ENCODE assay signal across 18 mouse cellular contexts in genomic region chr12:37988066-37988591, GRCm38 (mm10).
DNase-seq lines count a peak whose midpoint lies in the region; ATAC-seq and TF ChIP-seq lines count a peak whose summit lies in the region.
"Had no signal": no experiment of that assay in that cellular context is flagged by ENCODE, and none has a peak within 500 bp of the region (broad histone marks: within the 10 kb centered on the region; RNA-seq: fewer than 3 reads in every experiment).

No protein-coding gene starts in this region.

- intact Hi-C loops in left cerebral cortex, postnatal 4 days (cut with DNase I) = no loop called here
- intact Hi-C loops in gastrocnemius, postnatal 36 days (cut with DNase I) = no loop called here

- H3K27ac ChIP-seq in forebrain, postnatal 0 days (ENCODE audit: low read depth, low read length) = 0 out of 2 replicates have a peak overlapping the region, but pooled peaks have one; percentile 21
- H3K27ac ChIP-seq: limb, embryonic 13.5 days; liver, embryonic 15.5 days; midbrain, embryonic 15.5 days; stomach, embryonic 15.5 days had no signal

- peak; percentile 14 for DNase-seq in adrenal gland, postnatal 10 days
- no peak for DNase-seq in adrenal gland, adult 8-10 months
- peak; percentile 41 for DNase-seq in left cerebral cortex, postnatal 4 days
- DNase-seq in left cerebral cortex, adult 9 months (ENCODE audit: low spot score in 2 of 2) = no peak
- DNase-seq in cerebellum, adult 9-10 months = peak; percentile 81
- peak; percentile 56 for DNase-seq in forebrain, postnatal 0 days
- DNase-seq in gastrocnemius, postnatal 36 days = no peak
- DNase-seq in frontal cortex, postnatal 14 days (ENCODE audit: low spot score in 2 of 2) = no peak
- DNase-seq: adrenal gland, postnatal 14 days; heart, adult 18-20 months; heart, postnatal 4 days; kidney, adult 8-10 months; kidney, postnatal 25 days; lung, postnatal 10 days had no signal

- H3K9me3 ChIP-seq in forebrain, postnatal 0 days (ENCODE audit: low read length) = no peaks in the 10 kb centered on the region
- H3K9me3 ChIP-seq: limb, embryonic 13.5 days; liver, embryonic 15.5 days; midbrain, embryonic 15.5 days; stomach, embryonic 15.5 days had no signal

- no peak overlapping the region for H3K9ac ChIP-seq in forebrain, postnatal 0 days
- H3K9ac ChIP-seq: limb, embryonic 13.5 days; liver, embryonic 15.5 days; midbrain, embryonic 15.5 days; stomach, embryonic 15.5 days had no signal

- no peak overlapping the region for H3K4me2 ChIP-seq in forebrain, postnatal 0 days (ENCODE audit: low read depth)
- H3K4me2 ChIP-seq: limb, embryonic 13.5 days; liver, embryonic 15.5 days; midbrain, embryonic 15.5 days; stomach, embryonic 15.5 days had no signal

- TF ChIP-seq CTCF in forebrain, postnatal 0 days (IDR thresholded peaks at IDR 0.05; ENCODE audit: low read depth) = no peak

- 19% methylated on average over 1 of the region's 1 CpGs for WGBS in forebrain, postnatal 0 days

- ATAC-seq in forebrain, postnatal 0 days = peak; percentile 90
- ATAC-seq: midbrain, embryonic 15.5 days had no signal

- H3K4me1 ChIP-seq in forebrain, postnatal 0 days (ENCODE audit: insufficient read depth) = no peaks in the 10 kb centered on the region
- H3K4me1 ChIP-seq: limb, embryonic 13.5 days; liver, embryonic 15.5 days; midbrain, embryonic 15.5 days; stomach, embryonic 15.5 days had no signal

- H3K36me3 ChIP-seq in forebrain, postnatal 0 days (ENCODE audit: insufficient read depth) = no peaks in the 10 kb centered on the region
- H3K36me3 ChIP-seq: limb, embryonic 13.5 days; liver, embryonic 15.5 days; midbrain, embryonic 15.5 days; stomach, embryonic 15.5 days had no signal

- no peaks in the 10 kb centered on the region for H3K27me3 ChIP-seq in forebrain, postnatal 0 days (ENCODE audit: insufficient read depth, low read length)
- H3K27me3 ChIP-seq: limb, embryonic 13.5 days; liver, embryonic 15.5 days; midbrain, embryonic 15.5 days; stomach, embryonic 15.5 days had no signal

- no peak overlapping the region for H3K4me3 ChIP-seq in forebrain, postnatal 0 days (ENCODE audit: low read depth, low read length)
- H3K4me3 ChIP-seq: limb, embryonic 13.5 days; liver, embryonic 15.5 days; midbrain, embryonic 15.5 days; stomach, embryonic 15.5 days had no signal

Comparison
In these comparisons a context has a peak if more than half of its experiments do, and no peak if none do; other contexts are left out.
1. DNase-seq: peak in adrenal gland, postnatal 10 days (single experiment), left cerebral cortex, postnatal 4 days (single experiment), cerebellum, adult 9-10 months (single experiment) and forebrain, postnatal 0 days (single experiment); none in adrenal gland, adult 8-10 months (single experiment), left cerebral cortex, adult 9 months (0 of 2), gastrocnemius, postnatal 36 days (0 of 2) and frontal cortex, postnatal 14 days (0 of 2).